Mouse (Mus musculus) erythroblast, embryonic 14.5 days (primary cell): ENCODE data around the gene Aplf. TPM values are rescaled to one million over a fixed set of nuclear protein-coding genes. Genes with fewer than 3 reads are reported as not detected.
"Not testable (repeated sequence)": the region's sequence is repeated elsewhere in the genome, so short reads cannot be mapped to it uniquely, and the experiment has no call there.

ENCODE experiments used
- H3K27me3 ChIP-seq: 2 replicates; pipeline ENCODE4 v1.6.1; 2012; ENCODE audit warnings: inconsistent platforms; ENCODE audit not compliant: control insufficient read depth
- H3K36me3 ChIP-seq: 2 replicates; pipeline ENCODE4 v1.6.1; 2012; ENCODE audit warnings: mild to moderate bottlenecking, inconsistent platforms; ENCODE audit not compliant: control insufficient read depth
- H3K4me1 ChIP-seq: 2 replicates; pipeline ENCODE4 v1.6.1; 2012; ENCODE audit warnings: inconsistent platforms; ENCODE audit not compliant: control insufficient read depth
- H3K4me3 ChIP-seq: replicated peaks from 2 replicates; pipeline ENCODE3; 2012; ENCODE audit warnings: moderate library complexity, mild to moderate bottlenecking, inconsistent platforms
- H3K9me3 ChIP-seq: 2 replicates; pipeline ENCODE4 v1.6.1; 2012; ENCODE audit warnings: low read length, inconsistent platforms, mixed read lengths; ENCODE audit not compliant: control insufficient read depth
- GATA1 ChIP-seq: IDR thresholded peaks from 2 replicates; pipeline ENCODE4 v1.6.1; 2012; ENCODE audit warnings: low read length, inconsistent platforms, mixed read lengths
- TAL1 ChIP-seq: IDR thresholded peaks from 3 replicates; pipeline ENCODE4 v1.6.1; 2012; ENCODE audit warnings: low read length, inconsistent platforms, mixed read lengths
- polyA plus RNA-seq: library from polyadenylated mRNA; stranded (reverse); fragments of >175 nt; gene quantifications from 2 replicates; pipeline ENCODE4 v1.2.3, GENCODE M21; 2012

The Aplf gene
- polyA plus RNA-seq, 1 experiment: 1.7 TPM

DNA sequence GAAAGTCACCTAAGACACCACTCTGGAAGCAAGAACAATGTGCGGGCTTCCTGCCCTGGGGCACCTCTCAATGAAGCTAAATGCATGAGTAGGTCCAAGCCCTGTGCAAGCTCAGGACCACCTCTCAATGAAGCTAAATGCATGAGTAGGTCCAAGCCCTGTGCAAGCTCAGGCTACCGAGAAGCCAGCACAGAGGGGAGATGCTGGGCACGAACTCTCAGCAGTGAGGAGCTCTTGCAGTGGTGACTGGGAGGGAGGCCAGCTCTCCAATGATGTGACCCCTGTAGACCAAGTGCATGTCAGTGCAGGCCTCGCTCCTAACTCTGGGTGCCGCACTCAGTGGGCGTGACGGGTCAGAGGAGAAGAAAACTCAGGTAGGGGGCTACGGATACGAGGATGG lies 19.3 kb downstream of the Aplf start:
- peaks cover 90% of the 10 kb centered on the region for H3K36me3 ChIP-seq
- no peaks in the 10 kb centered on the region for H3K9me3 ChIP-seq
- no peaks in the 10 kb centered on the region for H3K27me3 ChIP-seq
- no peak overlapping the region for H3K4me3 ChIP-seq
- H3K4me1 ChIP-seq: peaks cover 4% of the 10 kb centered on the region; the same call in 1 of the 2 replicates
- TF ChIP-seq TAL1: no peak
- TF ChIP-seq GATA1: no peak

DNA sequence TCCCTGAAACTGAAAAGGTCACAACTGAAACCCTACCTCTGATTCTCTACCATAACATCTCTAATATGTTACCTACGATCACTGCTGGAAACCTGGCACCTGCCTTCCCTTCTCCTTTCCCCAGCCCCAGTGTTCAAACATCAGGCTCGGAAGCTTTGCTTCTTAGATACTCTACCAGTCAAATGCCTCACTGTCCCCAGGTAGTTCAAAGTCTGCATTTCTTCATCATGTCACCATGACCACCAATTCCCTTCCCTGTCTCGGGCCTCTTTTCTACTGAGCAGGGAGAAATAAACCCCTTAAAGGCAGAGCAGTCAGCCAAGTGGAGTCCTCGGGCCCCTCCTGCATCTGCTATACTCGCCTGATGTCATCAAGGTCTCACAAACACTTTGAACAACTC lies 20.2 kb downstream of the Aplf start:
- TF ChIP-seq GATA1: no peak
- no peak for TF ChIP-seq TAL1
- H3K4me1 ChIP-seq: peaks cover 4% of the 10 kb centered on the region; the same call in 1 of the 2 replicates
- H3K9me3 ChIP-seq: no peaks in the 10 kb centered on the region
- H3K4me3 ChIP-seq: no peak overlapping the region
- H3K27me3 ChIP-seq: no peaks in the 10 kb centered on the region
- H3K36me3 ChIP-seq: peaks cover 96% of the 10 kb centered on the region

DNA sequence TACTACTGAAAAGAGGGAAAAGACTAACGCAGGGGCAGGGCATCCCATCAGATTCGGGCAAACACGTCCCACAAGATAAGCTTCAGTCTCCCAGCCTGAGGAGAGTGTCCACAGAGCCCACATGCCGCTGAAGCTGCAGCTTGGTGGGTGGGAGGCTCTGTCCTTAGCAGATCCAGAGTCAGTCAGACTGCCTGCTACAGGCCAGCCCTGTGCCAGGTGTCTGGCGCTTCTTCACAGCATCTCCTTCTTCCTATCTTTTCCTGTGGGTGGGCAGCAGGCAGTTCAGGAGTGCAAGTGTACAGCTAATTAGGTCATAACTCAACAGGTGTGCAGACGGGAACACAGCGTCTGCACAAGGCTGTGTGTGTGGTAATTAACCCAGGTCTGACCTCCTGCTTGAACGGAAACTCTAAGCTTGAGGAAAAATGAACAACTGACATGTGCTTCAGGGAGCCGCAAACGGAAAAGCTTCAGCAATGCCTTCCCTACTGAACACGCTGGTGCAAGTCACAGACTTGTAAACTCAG lies 33.8 kb downstream of the Aplf start:
- Histone ChIP-seq H3K9me3 (no peaks in the 10 kb centered on the region), H3K36me3 (peaks cover 83% of the 10 kb centered on the region), H3K27me3 (no peaks in the 10 kb centered on the region), H3K4me1 (no peaks in the 10 kb centered on the region), H3K4me3 (no peak overlapping the region)
- TF ChIP-seq GATA1 (no peak), TAL1 (no peak)

DNA sequence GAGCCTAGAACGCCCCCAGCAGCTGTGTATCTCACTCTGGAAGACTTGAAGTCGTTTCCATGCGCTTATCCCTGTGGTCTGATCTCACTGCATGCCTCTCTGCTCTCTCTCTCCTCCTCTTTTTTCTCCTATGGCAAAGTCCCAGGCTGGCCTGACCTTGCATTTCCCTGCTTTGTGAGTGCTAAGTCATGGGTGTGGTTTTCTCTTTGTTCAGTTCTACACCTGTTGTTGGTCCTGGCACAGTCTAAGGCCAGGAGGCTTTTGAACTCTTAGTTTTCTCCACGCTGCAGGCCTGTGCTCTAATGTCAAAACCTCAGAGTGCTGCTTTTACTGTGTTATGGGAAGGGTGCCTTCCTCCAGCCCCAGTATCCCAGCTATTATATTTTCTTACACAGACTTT lies 39.8 kb downstream of the Aplf start:
- Histone ChIP-seq H3K4me3 (no peak overlapping the region), H3K36me3 (peaks cover 77% of the 10 kb centered on the region), H3K9me3 (peaks cover 6% of the 10 kb centered on the region), H3K4me1 (peaks cover 1% of the 10 kb centered on the region; the same call in 1 of the 2 replicates), H3K27me3 (no peaks in the 10 kb centered on the region)
- TF ChIP-seq TAL1 (no peak), GATA1 (no peak)

DNA sequence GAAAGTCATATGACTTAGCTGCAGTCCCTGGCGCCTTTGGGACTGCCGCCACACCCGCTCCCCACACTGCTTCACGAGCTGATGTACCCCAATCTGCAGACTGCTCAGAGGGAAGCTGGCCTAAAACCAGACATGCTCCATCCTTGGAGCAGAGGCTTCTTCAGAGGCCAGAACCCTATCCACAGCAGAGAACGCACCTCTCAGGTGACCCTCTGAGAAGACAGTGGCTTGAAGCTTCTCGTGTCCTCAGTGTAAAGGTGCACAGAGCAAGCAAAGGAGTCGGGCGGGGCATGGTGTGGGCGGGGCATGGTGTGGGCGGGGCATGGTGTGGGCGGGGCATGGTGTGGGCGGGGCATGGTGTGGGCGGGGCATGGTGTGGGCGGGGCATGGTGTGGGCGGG lies 43.1 kb downstream of the Aplf start:
- H3K27me3 ChIP-seq, H3K4me3 ChIP-seq, H3K9me3 ChIP-seq, H3K4me1 ChIP-seq: not testable (repeated sequence)
- H3K36me3 ChIP-seq: peaks cover 51% of the 10 kb centered on the region

DNA sequence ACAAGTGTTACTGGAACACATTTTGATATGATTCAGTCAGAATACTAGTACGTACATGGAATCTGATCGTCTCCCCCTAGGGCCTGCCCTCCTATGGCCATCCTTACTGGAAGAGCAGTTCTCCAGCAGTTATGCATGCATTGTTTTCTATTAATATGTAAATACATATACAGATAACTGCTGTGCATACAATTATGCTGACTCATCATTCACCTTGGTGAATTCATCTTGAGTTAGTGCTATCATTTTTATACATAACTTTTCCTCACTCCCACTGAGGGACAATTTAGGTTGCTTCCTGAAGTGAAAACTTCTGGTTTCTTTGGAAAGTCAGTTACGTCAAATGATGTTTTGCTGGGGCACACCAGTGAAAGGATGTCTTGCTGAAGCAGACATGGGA lies 48.8 kb downstream of the Aplf start:
- H3K36me3 ChIP-seq: peaks cover 5% of the 10 kb centered on the region
- TF ChIP-seq GATA1 (no peak), TAL1 (no peak)

DNA sequence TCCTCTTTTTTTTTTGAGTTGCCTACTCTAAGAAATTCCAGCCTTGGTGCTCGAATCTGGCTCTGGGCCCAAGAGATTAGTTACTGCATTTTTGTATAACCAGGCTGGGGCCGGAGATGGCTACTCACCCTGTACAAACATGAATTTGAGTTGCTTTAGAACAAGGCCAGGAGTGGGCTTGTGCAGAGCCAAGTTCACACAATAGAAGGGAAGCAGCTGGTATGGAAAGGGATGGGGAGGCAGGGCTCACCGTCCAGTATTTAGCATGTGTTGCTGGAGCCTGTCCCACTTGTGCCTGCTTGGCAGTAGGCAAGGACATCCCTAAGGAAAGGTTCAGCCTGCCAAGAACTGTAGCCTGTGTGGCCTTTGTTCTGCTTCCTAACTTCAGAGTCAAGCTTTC lies 50.7 kb downstream of the Aplf start:
- no peaks in the 10 kb centered on the region for H3K36me3 ChIP-seq
- no peak overlapping the region for H3K4me3 ChIP-seq
- no peaks in the 10 kb centered on the region for H3K9me3 ChIP-seq
- H3K27me3 ChIP-seq: peaks cover 8% of the 10 kb centered on the region
- no peaks in the 10 kb centered on the region for H3K4me1 ChIP-seq
- TF ChIP-seq TAL1: no peak
- TF ChIP-seq GATA1: no peak

More for the DNA sequence above, 48.8 kb downstream of the Aplf start:
- Histone ChIP-seq H3K27me3 (peaks cover 3% of the 10 kb centered on the region), H3K4me1 (no peaks in the 10 kb centered on the region), H3K4me3 (no peak overlapping the region), H3K9me3 (no peaks in the 10 kb centered on the region)

DNA sequence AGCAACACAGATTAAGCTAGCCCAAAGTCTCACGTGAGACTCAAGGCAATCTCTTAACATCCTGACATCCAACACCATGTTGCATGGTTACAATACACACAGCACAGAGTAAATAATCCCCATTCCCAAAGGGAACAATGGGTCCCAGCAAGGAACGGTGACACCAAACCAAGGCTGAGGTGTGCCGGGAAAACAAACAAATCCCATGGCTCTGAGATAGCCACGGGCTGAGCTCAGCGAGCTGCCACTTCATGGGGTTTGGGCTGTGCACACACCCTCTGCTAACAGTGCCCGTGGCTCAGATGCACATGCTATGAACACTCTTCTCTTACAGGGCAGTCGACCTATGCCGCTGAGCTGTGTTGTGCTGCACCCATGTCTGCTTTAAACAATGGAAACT lies 54.0 kb downstream of the Aplf start:
- peaks cover 4% of the 10 kb centered on the region for H3K4me1 ChIP-seq
- peaks cover 8% of the 10 kb centered on the region for H3K27me3 ChIP-seq
- TF ChIP-seq TAL1 (no peak), GATA1 (no peak)
- H3K9me3 ChIP-seq: no peaks in the 10 kb centered on the region
- no peaks in the 10 kb centered on the region for H3K36me3 ChIP-seq
- H3K4me3 ChIP-seq: no peak overlapping the region

DNA sequence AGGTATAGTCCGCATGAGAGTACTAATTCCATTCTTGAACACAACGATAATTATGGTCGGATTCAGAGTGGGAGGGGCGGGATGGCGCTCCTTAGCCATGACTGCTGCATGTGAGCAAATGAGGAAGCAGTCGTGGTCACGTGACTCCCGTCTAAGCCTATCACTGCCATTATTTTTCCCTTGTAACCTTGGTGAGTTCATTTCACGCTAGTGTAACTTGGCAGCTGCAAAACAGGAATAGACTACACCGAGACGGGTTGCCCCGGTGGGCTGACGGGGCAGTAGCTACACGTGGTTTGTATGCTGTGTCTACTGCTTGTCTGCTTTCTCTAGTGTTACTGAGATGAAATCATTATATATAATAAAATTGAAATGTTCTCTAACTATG lies 56.3 kb downstream of the Aplf start:
- H3K36me3 ChIP-seq: no peaks in the 10 kb centered on the region
- H3K27me3 ChIP-seq: peaks cover 16% of the 10 kb centered on the region
- TF ChIP-seq GATA1 (no peak), TAL1 (no peak)
- no peaks in the 10 kb centered on the region for H3K9me3 ChIP-seq
- peaks cover 4% of the 10 kb centered on the region for H3K4me1 ChIP-seq
- H3K4me3 ChIP-seq: no peak overlapping the region

DNA sequence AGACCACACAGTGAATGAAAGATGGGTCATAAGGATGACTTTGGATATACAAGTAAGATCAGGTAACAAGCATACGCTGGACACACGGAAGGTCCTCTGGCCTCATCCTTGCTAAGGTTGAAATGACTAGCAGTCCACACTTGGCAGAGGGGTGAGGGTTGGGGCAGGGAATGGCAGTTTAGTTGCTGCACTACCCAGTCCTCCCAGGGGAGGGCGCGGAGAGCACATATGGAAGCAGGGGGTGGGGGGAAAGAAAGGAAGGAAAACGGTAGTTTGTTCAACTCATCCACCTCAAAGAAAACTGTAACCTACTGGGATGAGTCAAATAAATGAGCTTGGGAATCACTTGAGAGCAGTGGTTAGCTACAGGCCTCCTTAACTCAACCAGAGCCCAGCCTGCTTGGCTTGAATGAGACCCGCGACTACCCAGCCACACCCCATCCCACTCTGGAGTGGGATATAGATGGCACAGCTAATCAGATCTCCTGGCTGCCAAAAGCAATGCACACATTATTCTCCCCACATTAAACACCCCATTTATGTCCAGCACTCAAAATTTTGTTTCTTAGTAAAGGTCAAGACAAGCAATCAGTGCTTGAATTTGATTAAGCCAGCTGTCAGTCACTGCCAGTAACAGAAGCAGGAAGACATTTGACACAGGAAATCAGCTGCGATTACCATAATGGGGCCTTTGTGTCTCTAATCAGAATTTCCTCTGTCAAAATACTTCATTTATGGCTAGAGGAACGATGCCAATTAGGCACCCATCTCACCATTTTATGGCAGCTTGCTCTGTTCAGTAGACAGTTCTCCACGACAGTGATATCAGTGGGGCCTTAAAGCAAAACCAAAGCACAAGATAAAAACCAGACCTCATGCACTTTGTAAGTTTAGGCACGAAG lies 56.9 kb downstream of the Aplf start:
- TF ChIP-seq GATA1 (no peak), TAL1 (no peak)
- H3K4me1 ChIP-seq: peaks cover 4% of the 10 kb centered on the region
- no peaks in the 10 kb centered on the region for H3K36me3 ChIP-seq
- H3K4me3 ChIP-seq: no peak overlapping the region
- H3K9me3 ChIP-seq: no peaks in the 10 kb centered on the region
- peaks cover 20% of the 10 kb centered on the region for H3K27me3 ChIP-seq
